Mouse (Mus musculus) adrenal gland, postnatal 14 days (tissue): Measurements from ENCODE around the gene Bach1. TPM values are rescaled to one million over a fixed set of nuclear protein-coding genes. Genes with fewer than 3 reads are reported as not detected.

Experiments used
- DNase-seq: peaks from one replicate; pipeline ENCODE4 v3.0.0; 2021; ENCODE audit warnings: mixed read lengths
- total RNA-seq: library from RNA; stranded (reverse); gene quantifications from 2 replicates; pipeline ENCODE4 v1.2.3, GENCODE M21; 2021

The Bach1 gene
- total RNA-seq, 1 experiment from 2014 or later: 23.5 TPM

- no peak for DNase-seq
Observed at GRCm38 (mm10) chr16:87741034-87741715, 42.4 kb downstream of the Bach1 start.

DNA sequence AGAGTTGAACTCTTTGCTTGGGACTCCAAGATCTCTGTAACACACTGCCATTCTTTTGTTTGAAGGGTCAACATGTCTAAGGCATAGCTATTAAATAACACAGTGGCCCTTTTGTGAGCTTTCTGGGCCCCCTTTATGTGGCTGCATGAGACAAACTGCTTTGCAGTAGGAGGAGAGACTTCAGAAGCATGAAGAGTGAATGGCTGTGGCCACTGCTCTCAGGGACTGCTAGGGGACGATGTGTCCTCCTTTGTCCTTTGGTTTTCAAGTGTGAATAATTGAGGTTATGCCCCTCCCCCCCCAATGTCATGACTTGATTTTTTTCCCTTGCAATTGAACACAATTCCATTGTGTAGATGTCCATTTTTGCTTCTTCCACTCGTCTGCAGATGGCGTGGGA, 44.9 kb downstream of the Bach1 start:
- no peak for DNase-seq

- no peak for DNase-seq
Observed at GRCm38 (mm10) chr16:87744338-87744737, 45.6 kb downstream of the Bach1 start.

DNA sequence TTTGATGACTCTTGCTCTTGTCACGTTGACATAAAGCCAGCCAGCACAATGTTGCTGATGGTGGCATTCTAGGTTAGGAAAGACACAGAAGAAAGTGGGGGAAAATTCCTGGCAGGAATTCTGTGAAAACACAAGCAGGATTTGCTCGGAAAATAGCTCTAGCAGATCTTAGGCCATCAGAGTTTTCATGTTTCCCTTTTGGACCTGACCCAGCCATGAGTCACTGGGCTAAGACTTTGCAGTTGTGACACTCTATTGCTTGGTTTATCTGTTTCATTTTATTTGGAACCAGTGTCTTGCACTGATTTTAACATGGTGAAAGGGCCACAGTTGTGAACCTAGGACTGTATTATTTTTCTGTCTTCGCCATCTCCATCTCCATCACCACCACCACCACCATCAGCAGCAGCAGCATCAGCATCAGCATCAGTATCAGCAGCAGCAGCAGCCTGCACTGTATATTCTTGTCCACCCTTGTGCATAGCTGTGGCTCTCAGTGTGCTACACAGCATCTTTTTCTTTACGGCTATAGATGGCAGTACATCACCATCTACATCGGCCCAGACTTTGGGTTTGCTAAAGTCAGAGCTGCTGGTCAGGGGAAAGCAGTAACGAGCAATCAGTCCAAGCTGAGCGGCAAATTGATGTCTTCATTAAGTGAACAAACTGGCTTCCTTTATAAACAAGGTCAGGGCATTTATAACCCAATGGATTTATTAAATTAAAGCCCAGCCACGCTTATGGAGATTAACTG, 46.6 kb downstream of the Bach1 start:
- peak; percentile 32 for DNase-seq

- DNase-seq: peak; percentile 87
Observed at GRCm38 (mm10) chr16:87746728-87747127, 48.0 kb downstream of the Bach1 start.

GRCm38 (mm10) chr16:87751243-87751642, 52.5 kb downstream of the Bach1 start:
- no peak for DNase-seq

DNA sequence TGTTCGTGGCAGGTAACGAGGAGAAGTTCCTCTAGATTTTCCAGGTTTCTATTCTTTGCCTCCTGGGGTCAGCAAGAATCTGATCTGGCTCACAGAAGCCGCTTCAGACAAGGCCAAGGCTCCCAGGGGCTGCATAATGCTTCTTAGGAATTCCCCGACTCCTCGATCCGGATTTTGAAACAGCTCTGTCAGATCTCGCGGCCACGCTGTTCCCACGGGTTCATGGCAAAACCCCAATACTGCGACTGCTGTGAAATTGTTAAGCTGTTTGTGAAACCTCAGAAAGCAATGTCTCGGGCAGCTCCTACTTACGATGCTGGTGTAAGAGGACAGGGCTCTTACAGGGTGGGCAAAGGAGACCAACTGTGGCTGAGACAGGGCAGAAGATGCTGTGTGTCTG, 53.7 kb downstream of the Bach1 start:
- DNase-seq: peak; percentile 17

- peak; percentile 84 for DNase-seq
Observed at GRCm38 (mm10) chr16:87754858-87755257, 56.1 kb downstream of the Bach1 start.

DNA sequence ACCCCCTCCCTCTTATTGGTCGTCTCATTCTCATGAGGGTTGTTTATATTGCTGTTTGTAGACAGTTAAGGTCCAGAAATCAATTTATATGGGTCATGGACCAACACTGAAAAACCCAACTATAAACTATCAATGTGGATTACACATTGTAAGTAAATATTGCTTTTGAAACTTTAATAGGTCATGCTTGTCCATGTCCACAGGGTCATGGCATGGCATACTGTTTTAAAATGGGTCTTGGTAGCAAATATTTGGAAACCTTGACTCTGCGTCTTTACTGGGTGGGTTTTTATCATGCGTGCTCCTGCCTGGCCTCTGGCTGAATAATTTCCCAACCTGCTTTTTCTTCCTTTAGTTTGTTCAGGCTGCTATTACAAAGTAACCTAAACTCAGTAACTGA, 57.2 kb downstream of the Bach1 start:
- DNase-seq: no peak

DNA sequence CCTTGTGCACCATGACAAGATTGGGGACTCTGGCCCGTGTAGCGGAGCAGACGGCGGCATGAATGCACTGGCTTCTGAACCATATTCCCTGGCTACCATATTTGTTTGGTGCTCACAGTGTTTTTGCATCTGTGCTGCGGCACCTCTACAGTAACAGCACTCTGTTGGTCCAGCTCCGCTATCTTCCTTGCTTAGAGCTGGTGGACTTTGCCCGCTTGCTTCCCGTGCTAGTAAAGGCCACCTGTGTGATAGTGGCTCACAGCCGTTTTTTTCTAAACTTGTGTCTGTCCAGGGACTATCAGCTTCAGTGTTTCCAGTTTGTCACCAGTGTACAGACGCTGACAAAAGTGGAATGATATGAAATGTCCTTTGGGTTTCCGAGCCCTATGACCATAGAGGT, 59.3 kb downstream of the Bach1 start:
- DNase-seq: no peak

- DNase-seq: no peak
Observed at GRCm38 (mm10) chr16:87764668-87765109, 65.9 kb downstream of the Bach1 start.

GRCm38 (mm10) chr16:87765984-87766383, 67.2 kb downstream of the Bach1 start:
- peak; percentile 20 for DNase-seq

GRCm38 (mm10) chr16:87770576-87770975, 71.8 kb downstream of the Bach1 start:
- no peak for DNase-seq

- DNase-seq: no peak
Observed at GRCm38 (mm10) chr16:87771926-87772325, 73.2 kb downstream of the Bach1 start.

DNA sequence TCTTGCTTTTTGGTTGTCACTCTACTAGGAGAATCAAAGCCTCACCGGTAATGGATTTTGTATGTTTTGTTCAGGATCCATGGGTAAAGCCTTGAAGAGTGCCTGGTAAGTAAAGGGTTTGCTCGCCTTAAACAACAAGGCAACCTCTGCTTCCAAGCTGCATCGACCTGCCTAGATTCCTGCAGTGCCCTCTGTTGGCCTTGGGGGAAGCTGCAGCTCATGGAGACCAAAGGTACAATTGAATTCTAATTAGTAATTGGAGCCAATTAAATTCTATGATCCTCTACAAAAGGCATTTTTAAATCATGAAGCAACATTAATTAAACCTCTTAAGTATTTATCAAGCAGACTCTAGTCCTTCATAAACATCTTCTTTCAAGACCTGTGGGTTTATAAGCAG, 75.7 kb downstream of the Bach1 start:
- DNase-seq: peak; percentile 32

- no peak for DNase-seq
Observed at GRCm38 (mm10) chr16:87777373-87777772, 78.6 kb downstream of the Bach1 start.

DNA sequence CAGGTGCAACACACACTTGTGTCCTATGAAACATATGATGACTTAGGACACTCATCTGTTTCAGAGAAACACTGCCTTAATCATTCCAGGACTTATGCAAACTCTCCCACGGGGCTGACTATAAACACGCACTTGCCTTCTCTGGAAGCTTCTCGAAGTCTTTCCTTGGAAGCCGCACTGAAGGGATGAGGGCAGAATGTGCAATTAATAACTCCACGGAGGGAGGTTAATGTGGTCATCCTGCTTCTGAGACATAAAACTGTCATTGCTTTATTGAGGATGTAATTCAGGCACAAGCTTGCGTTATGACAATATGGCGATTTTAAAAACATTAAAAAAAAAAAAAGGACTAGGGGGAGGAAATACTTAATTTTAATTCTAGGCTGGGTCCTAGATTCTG, 82.9 kb downstream of the Bach1 start:
- DNase-seq: no peak

Other genes starting within 250 kb of the Bach1 start
- 78.6 and 78.9 TPM in 2 replicates for gene Usp16, start 244.2 kb upstream of the Bach1 start, total RNA-seq
- 192 and 207 TPM in 2 replicates for gene Cct8, start 203.1 kb upstream of the Bach1 start, total RNA-seq
- 1.2 and 2.3 TPM in 2 replicates for gene Map3k7cl, start 145.6 kb upstream of the Bach1 start, total RNA-seq